Mouse (Mus musculus): ENCODE measurements around the gene Cyb5d1. TPM values are rescaled to one million over a fixed set of nuclear protein-coding genes. Genes with fewer than 3 reads are reported as not detected.
A peak's percentile ranks its signal among the peaks of the same experiment; 100 is the strongest.
"Not testable (repeated sequence)": the region's sequence is repeated elsewhere in the genome, so short reads cannot be mapped to it uniquely, and the experiment has no call there.

The Cyb5d1 gene
- polyA plus RNA-seq (2016; fragmentation: Nextera tagmentation; extraction: Ambion mirVana): 27.4 and 31.8 TPM in 2 replicates

GRCm38 (mm10) chr11:69395235-69395633 is at the start of gene Cyb5d1, which contains the start of gene Naa38:
Cyb5d1 (minus strand) TSS chr11:69395631.
Naa38 (plus strand) TSS chr11:69395487.
- Histone ChIP-seq H3K27ac (peak within 1 kb of the TSS; percentile 99), H3K4me3 (peak within 1 kb of the TSS; percentile 77), H3K36me3 (peaks cover 14% of the 10 kb centered on the region), H3K4me1 (peaks cover 45% of the 10 kb centered on the region)
- not testable (repeated sequence) for H3K9me3 ChIP-seq; H3K27me3 ChIP-seq (ENCODE audit: insufficient read depth, poor library complexity, severe bottlenecking)
- DNase-seq (ENCODE audit: low spot score): peak; percentile 93
- under 1% methylated on average over 24 of the region's 24 CpGs for WGBS

GRCm38 (mm10) chr11:69443328-69443727 is 47.9 kb upstream of the Cyb5d1 start:
- Histone ChIP-seq H3K4me1 (peaks cover 21% of the 10 kb centered on the region), H3K36me3 (no peaks in the 10 kb centered on the region), H3K27ac (no peak overlapping the region), H3K27me3 (ENCODE audit: insufficient read depth, poor library complexity, severe bottlenecking) (no peaks in the 10 kb centered on the region; the same call in 1 of the 2 replicates), H3K4me3 (no peak overlapping the region), H3K9me3 (peaks cover 4% of the 10 kb centered on the region; the same call in 1 of the 2 replicates)
- DNase-seq (ENCODE audit: low spot score): no peak
- WGBS: 29% methylated on average over 5 of the region's 5 CpGs

DNA sequence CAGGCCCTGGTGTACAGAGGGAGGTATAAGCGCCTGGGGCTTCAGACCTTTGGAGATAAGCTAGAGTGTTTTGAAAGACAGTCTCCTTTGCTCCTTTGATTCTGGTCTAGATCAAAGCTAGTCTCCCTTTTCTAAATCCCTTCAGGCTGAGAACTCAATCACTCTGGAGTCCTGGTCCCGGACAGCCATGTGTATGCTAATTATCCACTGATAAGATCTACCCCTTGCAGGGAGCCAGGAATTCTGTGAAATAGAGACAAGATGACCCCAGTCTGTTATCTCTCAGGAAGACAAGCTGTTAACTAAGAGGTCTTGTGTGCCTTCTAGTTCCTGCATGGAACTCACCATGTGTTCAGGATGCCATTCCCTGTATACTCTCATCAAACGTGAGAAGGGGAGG is 41.9 kb upstream of the Cyb5d1 start:
- Histone ChIP-seq H3K27me3 (ENCODE audit: insufficient read depth, poor library complexity, severe bottlenecking) (peaks cover 5% of the 10 kb centered on the region; the same call in 1 of the 2 replicates), H3K27ac (no peak overlapping the region), H3K36me3 (no peaks in the 10 kb centered on the region), H3K4me1 (peaks cover 30% of the 10 kb centered on the region), H3K9me3 (no peaks in the 10 kb centered on the region), H3K4me3 (no peak overlapping the region)
- no peak for DNase-seq (ENCODE audit: low spot score)
- whole genome bisulfite sequencing: 21% methylated on average over 3 of the region's 3 CpGs

DNA sequence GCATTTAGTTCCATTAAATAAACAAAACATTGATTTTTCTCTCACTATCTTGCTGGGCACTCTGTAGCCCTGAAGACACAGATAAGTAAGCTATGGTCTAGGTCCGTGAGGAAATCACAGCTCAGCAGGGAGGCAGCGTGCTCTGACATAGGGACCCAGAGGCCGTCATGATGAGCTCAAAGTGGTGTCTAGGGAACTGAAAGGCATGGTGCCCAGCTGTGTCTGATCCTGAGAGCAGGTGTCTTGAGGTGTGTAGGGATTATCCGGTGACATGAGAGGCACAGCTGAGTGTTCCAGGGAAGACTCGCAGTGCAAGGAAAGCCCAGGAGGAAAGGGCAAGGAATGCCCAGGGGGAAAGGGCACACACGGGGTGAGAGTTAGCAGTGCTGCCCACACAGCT is 37.8 kb upstream of the Cyb5d1 start:
- Histone ChIP-seq H3K36me3 (no peaks in the 10 kb centered on the region), H3K27me3 (ENCODE audit: insufficient read depth, poor library complexity, severe bottlenecking) (peaks cover 5% of the 10 kb centered on the region; the same call in 1 of the 2 replicates), H3K4me3 (no peak overlapping the region), H3K9me3 (no peaks in the 10 kb centered on the region), H3K4me1 (peaks cover 38% of the 10 kb centered on the region), H3K27ac (no peak overlapping the region)
- 53% methylated on average over 6 of the region's 6 CpGs for WGBS
- no peak for DNase-seq (ENCODE audit: low spot score)

DNA sequence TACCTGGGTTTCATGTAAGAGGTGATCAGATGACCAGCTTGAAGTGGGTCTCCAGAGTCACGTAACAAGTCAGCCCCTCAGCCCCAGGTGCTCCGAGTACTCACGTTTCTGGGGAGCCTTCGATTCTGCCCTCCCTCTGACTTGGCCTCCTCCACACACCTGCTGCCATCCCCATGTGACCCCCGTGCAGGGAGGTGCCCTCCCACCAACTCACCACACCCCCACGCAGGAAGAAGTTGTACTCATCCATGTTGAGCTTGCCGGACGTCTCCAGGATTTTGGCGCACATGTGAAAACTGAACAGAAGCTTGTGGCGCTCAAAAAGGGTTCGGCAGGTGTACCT is 37.2 kb upstream of the Cyb5d1 start:
- H3K27me3 ChIP-seq (ENCODE audit: insufficient read depth, poor library complexity, severe bottlenecking): peaks cover 5% of the 10 kb centered on the region; the same call in 1 of the 2 replicates
- 74% methylated on average over 11 of the region's 11 CpGs for WGBS
- DNase-seq (ENCODE audit: low spot score): no peak
- peaks cover 34% of the 10 kb centered on the region for H3K4me1 ChIP-seq
- H3K9me3 ChIP-seq: no peaks in the 10 kb centered on the region
- H3K4me3 ChIP-seq: no peak overlapping the region
- no peaks in the 10 kb centered on the region for H3K36me3 ChIP-seq
- no peak overlapping the region for H3K27ac ChIP-seq

GRCm38 (mm10) chr11:69431829-69432639 is 36.6 kb upstream of the Cyb5d1 start:
- 43% methylated on average over 11 of the region's 11 CpGs for WGBS
- Histone ChIP-seq H3K4me1 (peaks cover 28% of the 10 kb centered on the region), H3K4me3 (0 out of 2 replicates have a peak overlapping the region, but pooled peaks have one; percentile 15), H3K9me3 (no peaks in the 10 kb centered on the region), H3K27me3 (ENCODE audit: insufficient read depth, poor library complexity, severe bottlenecking) (peaks cover 5% of the 10 kb centered on the region; the same call in 1 of the 2 replicates), H3K27ac (no peak overlapping the region), H3K36me3 (no peaks in the 10 kb centered on the region)
- DNase-seq (ENCODE audit: low spot score): peak; percentile 82

- DNase-seq (ENCODE audit: low spot score): no peak
- Histone ChIP-seq H3K4me1 (peaks cover 25% of the 10 kb centered on the region), H3K36me3 (no peaks in the 10 kb centered on the region), H3K4me3 (no peak overlapping the region), H3K27me3 (ENCODE audit: insufficient read depth, poor library complexity, severe bottlenecking) (peaks cover 5% of the 10 kb centered on the region; the same call in 1 of the 2 replicates), H3K9me3 (no peaks in the 10 kb centered on the region), H3K27ac (no peak overlapping the region)
- 84% methylated on average over 15 of the region's 15 CpGs for WGBS
Observed at GRCm38 (mm10) chr11:69430631-69431030, 35.2 kb upstream of the Cyb5d1 start.

GRCm38 (mm10) chr11:69429313-69429712 is 33.9 kb upstream of the Cyb5d1 start:
- Histone ChIP-seq H3K9me3 (no peaks in the 10 kb centered on the region), H3K27me3 (ENCODE audit: insufficient read depth, poor library complexity, severe bottlenecking) (peaks cover 6% of the 10 kb centered on the region; the same call in 1 of the 2 replicates), H3K4me1 (peaks cover 18% of the 10 kb centered on the region), H3K4me3 (no peak overlapping the region), H3K27ac (no peak overlapping the region), H3K36me3 (no peaks in the 10 kb centered on the region)
- WGBS: 33% methylated on average over 2 of the region's 2 CpGs
- DNase-seq (ENCODE audit: low spot score): no peak

DNA sequence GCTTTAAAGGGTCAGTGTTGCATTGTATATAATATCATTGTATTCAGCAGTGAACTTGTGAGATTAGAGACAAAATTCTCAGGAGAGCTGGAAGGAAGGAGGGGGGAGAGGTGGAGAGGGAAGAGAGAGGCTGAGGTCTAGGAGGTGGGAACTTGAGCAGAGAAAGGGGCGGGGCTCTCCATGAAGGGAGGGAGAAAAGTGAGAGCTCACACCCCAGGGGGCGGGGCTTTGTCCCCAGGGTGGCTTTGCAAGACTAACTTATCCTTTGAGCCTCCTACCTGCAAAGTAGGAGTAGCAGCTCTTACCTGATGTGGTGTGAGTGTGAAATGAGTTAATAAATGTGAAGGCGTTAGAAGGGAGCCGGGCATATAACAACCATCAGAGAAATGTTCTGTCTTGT is 33.3 kb upstream of the Cyb5d1 start:
- no peak overlapping the region for H3K4me3 ChIP-seq
- no peak overlapping the region for H3K27ac ChIP-seq
- WGBS: 20% methylated on average over 4 of the region's 4 CpGs
- no peaks in the 10 kb centered on the region for H3K36me3 ChIP-seq
- no peaks in the 10 kb centered on the region for H3K9me3 ChIP-seq
- DNase-seq (ENCODE audit: low spot score): no peak
- peaks cover 11% of the 10 kb centered on the region; the same call in 1 of the 2 replicates for H3K27me3 ChIP-seq (ENCODE audit: insufficient read depth, poor library complexity, severe bottlenecking)
- H3K4me1 ChIP-seq: peaks cover 21% of the 10 kb centered on the region

GRCm38 (mm10) chr11:69426246-69426645 is 30.8 kb upstream of the Cyb5d1 start:
- Histone ChIP-seq H3K9me3 (no peaks in the 10 kb centered on the region), H3K36me3 (no peaks in the 10 kb centered on the region), H3K4me3 (no peak overlapping the region), H3K27me3 (ENCODE audit: insufficient read depth, poor library complexity, severe bottlenecking) (peaks cover 29% of the 10 kb centered on the region), H3K4me1 (peaks cover 19% of the 10 kb centered on the region), H3K27ac (no peak overlapping the region)
- no peak for DNase-seq (ENCODE audit: low spot score)
- WGBS: 86% methylated on average over 2 of the region's 2 CpGs

DNA sequence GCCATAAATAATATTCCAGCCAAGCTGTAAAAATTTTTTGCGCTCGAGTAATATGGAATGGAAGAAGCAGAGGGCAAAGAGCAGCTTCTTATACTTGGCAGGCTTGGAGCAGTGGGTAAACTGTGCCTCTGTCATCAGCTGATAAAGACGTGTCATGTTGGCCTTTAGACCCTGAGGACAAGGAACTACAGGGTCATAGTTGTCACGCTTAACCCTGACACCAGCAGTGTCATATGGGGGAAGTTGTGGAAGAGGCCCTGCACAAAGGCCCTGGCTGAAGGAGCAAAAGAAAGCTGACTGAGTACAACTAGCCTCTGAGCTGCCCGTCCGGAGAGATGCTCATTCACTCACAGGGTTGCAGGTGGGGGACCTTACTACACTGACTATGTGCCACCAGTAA is 28.5 kb upstream of the Cyb5d1 start:
- 55% methylated on average over 6 of the region's 6 CpGs for WGBS
- Histone ChIP-seq H3K9me3 (no peaks in the 10 kb centered on the region), H3K27me3 (ENCODE audit: insufficient read depth, poor library complexity, severe bottlenecking) (peaks cover 38% of the 10 kb centered on the region), H3K27ac (no peak overlapping the region), H3K4me1 (peaks cover 34% of the 10 kb centered on the region), H3K4me3 (no peak overlapping the region), H3K36me3 (no peaks in the 10 kb centered on the region)
- no peak for DNase-seq (ENCODE audit: low spot score)

GRCm38 (mm10) chr11:69422842-69423241 is 27.4 kb upstream of the Cyb5d1 start:
- DNase-seq (ENCODE audit: low spot score): no peak
- Histone ChIP-seq H3K4me3 (no peak overlapping the region), H3K9me3 (no peaks in the 10 kb centered on the region), H3K27me3 (ENCODE audit: insufficient read depth, poor library complexity, severe bottlenecking) (peaks cover 38% of the 10 kb centered on the region), H3K36me3 (no peaks in the 10 kb centered on the region), H3K27ac (no peak overlapping the region), H3K4me1 (peaks cover 39% of the 10 kb centered on the region)
- 82% methylated on average over 10 of the region's 10 CpGs for WGBS

GRCm38 (mm10) chr11:69421131-69421977 is 25.9 kb upstream of the Cyb5d1 start:
- Histone ChIP-seq H3K4me1 (peaks cover 52% of the 10 kb centered on the region), H3K9me3 (no peaks in the 10 kb centered on the region), H3K27me3 (ENCODE audit: insufficient read depth, poor library complexity, severe bottlenecking) (peaks cover 38% of the 10 kb centered on the region), H3K27ac (0 out of 2 replicates have a peak overlapping the region, but pooled peaks have one; percentile 98), H3K36me3 (no peaks in the 10 kb centered on the region), H3K4me3 (peak overlapping the region; percentile 86)
- no peak for DNase-seq (ENCODE audit: low spot score)
- WGBS: 12% methylated on average over 25 of the region's 25 CpGs
